Mouse (Mus musculus) frontal cortex, adult 2 months (tissue): Measurements from ENCODE around the gene Nog. TPM values are rescaled to one million over a fixed set of nuclear protein-coding genes. Genes with fewer than 3 reads are reported as not detected.

Experiments
- DNase-seq, 2 experiments: peaks; one replicate each; pipeline ENCODE4 v3.0.0; 2022; ENCODE audit warnings: low spot score in 1 of 2; ENCODE audit errors: extremely low spot score in 1 of 2
- polyA plus RNA-seq: library from polyadenylated mRNA; depleted of rRNA; stranded (reverse); fragments of >200 nt; gene quantifications from 2 replicates; pipeline ENCODE4 v1.2.3, GENCODE M21; 2012; rRNA removed

Nog gene
- polyA plus RNA-seq: 13.4 and 15.0 TPM in 2 replicates

DNA sequence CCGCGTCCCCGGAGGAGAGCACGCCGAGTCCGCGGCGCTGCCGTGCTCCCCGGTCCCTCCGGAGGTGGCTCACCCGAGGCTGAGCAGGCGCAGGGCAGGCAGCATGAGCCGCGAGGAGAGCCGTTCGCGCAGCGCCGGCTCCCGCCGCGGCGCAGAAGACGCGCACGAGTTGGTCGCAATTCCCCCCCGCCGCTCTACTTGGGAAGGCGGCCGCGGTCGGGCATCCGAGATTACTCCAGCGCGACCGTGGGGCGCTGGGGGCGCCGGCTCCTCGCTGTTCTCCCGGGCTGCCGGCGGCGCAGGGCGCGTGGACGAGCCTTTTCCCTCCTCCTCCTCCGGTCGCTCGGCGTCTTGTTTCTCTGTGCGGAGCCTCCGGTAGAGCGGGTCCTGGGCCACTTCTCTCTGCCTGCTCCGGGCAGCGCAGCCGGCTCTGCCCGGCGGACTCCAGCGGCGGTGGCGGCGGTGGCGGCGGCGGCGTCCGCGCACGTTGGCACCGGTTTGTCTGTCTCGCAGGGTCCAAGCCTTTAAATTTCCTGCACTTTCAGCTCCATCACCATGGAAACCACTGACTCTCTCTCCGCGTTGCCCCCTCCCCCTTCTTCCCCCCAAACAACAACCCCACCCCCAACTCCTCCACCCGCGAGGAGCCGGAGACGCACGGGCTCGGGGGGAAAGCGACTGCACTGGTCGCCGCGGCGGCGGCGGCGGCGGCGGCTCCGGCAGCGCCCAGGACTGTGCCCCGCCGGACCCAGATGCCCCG, at the start of gene Nog:
Nog (minus strand) TSS at position 277 of the 760 bp plus-strand sequence.
- peak in 1 of 2 experiments; percentile 62 for DNase-seq

DNA sequence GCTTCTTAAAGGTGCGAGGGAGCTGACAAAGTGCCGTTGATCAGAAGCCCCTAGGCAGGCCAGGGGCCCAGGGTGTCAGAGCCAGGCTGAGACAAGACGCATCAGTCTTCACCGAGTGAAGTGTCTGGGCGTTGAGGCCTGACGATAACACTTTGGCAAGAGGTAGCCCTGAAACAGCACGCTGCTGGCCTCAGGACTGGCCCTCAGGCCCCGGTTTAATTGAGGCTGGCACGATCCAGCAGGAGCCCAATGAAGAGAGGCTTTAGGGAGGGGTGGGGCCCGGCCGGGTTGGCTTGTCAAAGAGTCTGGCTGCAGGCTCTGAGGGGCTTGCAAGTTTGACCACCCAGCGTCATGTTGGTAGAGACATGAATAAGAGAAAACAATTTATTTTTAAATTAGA, 38.1 kb upstream of the Nog start:
- DNase-seq: no peak

DNA sequence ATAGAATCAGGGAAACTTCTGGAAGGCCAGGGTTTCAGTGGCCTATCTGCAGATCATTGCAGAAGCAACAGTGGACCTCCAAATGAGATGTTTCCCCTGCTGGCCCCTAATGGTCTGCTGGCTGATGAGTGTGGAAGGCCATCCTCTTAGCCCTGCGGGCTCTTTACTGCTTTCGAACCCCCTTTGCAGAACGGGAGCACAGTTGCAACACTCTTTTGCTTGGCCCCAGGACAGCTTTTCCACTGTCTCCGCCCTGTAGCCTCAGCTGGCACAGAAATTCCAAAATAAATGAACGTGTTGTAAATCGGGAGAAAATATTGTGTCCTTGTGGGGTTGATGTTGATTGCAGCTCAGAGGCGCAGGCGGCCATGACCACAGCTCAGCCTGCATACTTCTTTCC, 37.7 kb upstream of the Nog start:
- DNase-seq: no peak

DNA sequence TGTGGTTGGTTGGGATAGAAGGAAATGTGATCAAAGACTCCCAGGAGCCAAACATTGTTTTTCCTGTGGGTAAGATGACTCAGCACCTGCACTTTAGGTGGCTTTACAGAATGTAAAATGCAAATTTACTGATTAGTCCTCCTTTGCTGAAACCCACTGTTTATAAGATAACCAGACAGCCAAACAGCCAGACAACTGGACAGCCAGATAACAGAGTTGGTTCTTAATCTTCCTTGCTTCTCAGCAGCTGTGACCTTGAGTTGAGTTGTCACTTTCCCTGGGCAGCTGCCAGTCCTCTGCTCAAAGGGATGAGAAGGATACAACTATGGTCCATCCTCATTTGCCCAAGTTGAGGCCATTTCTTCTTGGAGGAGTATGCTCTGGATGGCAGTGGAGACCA, 35.8 kb upstream of the Nog start:
- DNase-seq: no peak

- no peak for DNase-seq
Measured at GRCm38 (mm10) chr11:89327089-89327881, 25.2 kb upstream of the Nog start.

DNA sequence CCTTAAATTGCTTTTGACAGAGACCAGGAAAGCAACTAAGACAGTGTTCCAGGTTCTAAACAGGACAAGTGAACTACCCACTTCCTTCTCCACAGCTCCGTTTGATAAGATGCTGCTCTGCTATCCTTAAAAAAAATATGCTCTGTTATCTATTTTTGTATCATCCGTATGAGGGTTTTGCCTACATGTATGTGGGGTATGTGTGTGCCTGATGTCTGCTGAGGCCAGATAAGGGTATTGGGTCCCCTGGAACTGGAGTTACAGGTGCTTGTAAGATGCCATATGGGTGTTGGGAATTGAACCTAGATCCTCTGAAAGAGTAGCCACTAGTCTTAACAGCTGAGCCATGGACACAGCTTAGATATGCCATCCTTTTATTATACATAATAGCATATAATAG, 19.6 kb upstream of the Nog start:
- no peak for DNase-seq

DNA sequence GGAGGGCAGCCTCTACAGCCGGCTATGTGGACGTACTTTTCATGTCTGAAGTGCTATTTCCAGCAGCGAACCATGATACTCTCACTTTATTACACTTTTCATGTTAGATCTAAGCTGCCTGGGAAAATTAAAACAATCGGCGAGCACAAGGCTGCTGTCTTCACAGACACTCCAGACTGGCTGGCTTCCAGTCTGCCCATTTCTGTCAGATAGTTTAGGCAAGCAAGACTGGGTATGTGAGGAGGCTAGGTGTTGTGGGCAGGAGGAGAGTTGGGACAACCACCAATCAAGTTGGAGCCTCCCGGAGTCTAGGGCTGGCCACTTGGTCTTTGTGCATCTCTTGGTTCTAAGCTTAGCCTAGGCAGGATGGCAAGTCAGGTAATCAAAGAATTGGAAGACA, 17.5 kb upstream of the Nog start:
- no peak for DNase-seq

DNA sequence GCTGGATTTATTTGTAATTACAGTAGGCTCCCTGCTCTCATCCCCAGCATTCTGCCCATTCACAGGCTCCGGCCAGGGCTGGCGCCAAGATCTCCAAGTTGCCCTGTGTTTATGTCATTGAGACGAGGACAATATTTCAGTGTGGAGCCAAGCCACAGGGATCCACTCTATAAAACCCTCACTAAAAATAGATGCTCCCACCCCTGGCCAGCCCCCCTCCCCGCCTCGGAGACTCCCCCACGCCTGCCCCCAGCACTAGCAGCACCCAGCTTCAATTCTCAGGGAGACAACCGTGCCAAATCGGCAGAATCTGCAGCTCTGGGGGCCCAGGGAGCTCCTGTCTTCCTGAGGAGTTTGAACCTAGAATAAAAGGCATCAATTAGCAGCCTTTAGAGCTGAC, 16.2 kb upstream of the Nog start:
- DNase-seq: no peak

DNA sequence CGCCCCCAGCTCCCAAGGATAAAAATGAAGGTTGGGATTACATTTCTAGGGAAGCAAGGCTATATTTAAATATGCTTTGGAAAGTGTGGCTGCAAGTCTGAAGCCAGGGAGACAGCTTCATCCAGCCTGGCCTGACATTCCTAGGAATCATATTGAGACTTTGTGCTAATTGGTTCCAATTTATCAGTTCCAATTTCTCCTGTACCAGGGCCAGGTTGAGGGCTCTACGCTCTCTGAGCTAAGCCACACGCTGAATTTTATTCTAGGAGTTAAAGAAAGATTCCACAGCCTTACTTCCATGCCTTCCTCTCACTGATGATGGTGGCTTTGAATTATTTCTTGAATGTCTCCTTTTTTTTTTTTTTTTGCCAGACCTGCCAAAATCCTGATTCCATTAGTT, 15.6 kb upstream of the Nog start:
- no peak for DNase-seq

GRCm38 (mm10) chr11:89314374-89314773, 12.2 kb upstream of the Nog start:
- no peak for DNase-seq

- DNase-seq: no peak
Measured at GRCm38 (mm10) chr11:89312378-89312777, 10.2 kb upstream of the Nog start.

DNA sequence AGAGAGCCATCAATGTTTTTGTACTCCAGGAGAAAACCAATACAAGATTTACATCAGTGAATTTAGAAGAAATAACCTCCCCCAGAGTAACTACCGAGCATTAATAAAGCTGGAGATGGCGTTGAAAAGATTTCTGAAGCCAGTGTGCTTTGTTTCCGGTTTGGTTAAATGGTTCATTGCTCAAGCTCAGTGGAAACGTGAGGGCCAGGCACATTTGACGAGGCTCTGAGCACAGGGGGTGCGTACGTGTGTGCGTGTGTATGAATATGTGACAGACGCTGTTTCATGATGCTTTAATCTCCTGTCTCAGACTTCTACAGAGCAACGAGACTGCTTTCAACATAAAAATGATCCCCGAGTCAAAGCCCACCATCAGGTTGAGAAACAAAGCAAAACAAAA, 8.1 kb upstream of the Nog start:
- no peak for DNase-seq

- peak; percentile 64 to 93 for DNase-seq
Measured at GRCm38 (mm10) chr11:89303421-89303820, 1.3 kb upstream of the Nog start.

GRCm38 (mm10) chr11:89302816-89303180, 666 bp upstream of the Nog start:
- DNase-seq: peak; percentile 40 to 78

DNA sequence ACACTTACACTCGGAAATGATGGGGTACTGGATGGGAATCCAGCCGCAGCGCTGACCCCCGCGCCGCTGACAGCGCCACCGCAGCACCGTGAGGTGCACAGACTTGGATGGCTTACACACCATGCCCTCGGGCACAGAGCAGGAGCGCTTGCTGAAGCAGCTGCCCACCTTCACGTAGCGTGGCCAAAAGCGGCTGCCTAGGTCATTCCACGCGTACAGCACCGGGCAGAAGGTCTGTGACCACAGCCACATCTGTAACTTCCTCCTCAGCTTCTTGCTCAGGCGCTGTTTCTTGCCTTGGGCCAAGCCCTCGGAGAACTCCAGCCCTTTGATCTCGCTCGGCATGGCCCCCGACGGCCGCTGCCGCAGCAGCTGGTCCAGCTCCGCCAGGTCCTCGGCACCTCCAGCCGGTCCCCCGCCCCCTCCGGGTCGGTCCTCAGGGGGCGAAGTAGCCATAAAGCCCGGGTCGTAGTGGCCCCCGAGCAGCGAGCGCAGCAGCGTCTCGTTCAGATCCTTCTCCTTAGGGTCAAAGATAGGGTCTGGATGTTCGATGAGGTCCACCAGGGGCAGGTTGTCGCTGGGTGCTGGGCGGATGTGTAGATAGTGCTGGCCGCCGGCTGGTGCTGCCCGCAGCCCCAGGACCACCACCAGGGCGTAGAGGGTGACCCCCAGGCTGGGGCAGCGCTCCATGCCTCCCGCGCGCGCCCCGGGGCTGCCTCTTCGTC, 639 bp downstream of the Nog start:
- no peak for DNase-seq

GRCm38 (mm10) chr11:89299784-89300775, 2.1 kb downstream of the Nog start:
- no peak for DNase-seq

DNA sequence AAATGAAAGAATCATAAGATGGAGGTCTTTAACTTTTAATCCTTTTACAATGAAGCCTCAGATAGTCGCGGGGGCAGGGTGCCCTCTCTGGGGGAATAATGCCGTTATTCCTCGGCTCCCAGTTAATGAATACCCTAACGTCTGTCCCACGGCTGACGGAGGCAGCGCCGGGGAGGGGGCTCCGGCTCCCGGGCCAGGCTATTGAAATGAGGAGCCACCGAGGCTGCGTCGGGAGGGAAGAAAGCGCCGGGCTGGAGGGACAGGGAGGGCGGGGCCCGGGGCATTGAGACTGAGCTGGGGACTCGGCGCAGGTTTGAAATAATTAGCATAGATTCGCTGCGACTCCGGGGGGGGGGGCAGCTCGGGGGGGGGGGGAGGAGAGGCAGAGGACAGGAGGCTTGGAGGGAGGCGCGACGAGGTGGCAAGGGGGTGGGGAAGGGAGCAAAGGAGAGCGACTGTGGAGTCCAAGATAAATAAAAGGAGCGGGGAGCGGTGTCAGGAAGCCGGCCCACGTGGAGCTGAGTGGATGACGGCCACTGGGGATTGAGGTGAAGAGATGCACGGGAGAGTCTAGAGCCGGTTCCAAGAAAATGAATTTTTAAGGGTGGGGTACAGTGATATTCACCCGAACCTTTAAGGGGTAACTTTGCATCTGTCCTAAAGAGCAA, 2.9 kb downstream of the Nog start:
- DNase-seq: no peak

DNA sequence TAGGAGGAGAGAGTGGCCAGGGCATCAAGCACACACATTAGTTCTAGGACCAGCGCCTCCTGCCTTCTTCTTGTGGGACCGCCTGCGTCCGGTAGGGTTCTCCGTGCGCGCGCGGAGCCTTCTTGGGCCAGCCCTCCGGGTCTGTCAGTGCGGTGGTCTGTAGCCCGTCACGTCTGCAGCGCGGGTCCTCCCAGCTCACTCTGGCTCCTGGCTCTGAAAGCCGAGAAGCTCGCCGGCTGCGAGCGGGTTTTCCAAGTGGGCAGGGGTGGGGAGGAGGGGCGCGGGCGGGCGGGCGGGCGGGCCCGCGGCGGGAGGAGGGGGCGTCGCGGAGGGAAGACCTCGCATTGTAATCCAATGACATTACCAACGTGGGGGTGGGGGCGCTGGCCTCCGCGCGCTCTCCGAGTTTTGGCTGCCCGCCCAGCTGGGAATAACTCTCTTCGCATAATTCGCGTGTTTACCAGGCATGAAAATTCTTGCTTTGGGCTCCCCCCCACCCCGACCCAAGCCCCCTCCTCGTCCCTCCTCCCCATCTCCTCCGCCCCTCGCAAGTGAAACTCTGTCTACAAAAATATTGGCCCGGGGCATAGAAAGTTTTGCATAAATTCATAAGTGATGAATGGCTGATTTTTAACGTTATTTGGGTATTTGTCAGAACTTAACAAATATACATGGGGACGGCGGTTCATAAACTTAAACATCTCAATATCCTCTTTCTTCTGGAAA, 3.7 kb downstream of the Nog start:
- DNase-seq: peak in 1 of 2 experiments; percentile 39

DNA sequence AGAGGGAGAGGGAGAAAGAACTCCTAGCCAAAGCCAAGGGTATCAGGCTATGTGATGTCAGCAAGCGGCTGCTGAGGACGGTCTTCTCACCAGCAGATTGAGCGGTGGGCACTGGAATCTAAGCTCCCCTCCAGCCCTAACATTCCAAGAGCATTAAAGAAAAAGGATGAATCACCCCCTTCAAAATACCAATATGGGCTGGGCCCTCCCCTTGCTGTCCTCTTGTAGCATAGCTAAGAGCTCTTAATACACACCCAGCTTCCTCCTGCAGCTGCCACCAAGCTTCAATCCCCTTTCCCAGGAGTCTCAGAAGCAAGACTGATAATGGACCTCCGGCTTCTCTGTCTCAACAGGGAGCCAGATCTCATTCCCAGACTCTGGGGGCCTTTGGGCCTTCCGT, 4.6 kb downstream of the Nog start:
- no peak for DNase-seq
